Mouse (Mus musculus): Measurements from ENCODE around the gene Prr23a2. TPM values are rescaled to one million over a fixed set of nuclear protein-coding genes. Genes with fewer than 3 reads are reported as not detected.

The Prr23a2 gene
- polyA plus RNA-seq, 1 experiment from 2014 or later, result not detected

Other genes starting within 250 kb of the Prr23a2 start
- gene Prr23a1, start 14.0 kb upstream of the Prr23a2 start, polyA plus RNA-seq (2014; fragmentation: Nextera tagmentation; extraction: Ambion mirVana), result not detected in 2 replicates
- not detected in 2 replicates for gene Prr23a3, start 8.3 kb downstream of the Prr23a2 start, polyA plus RNA-seq (2014; fragmentation: Nextera tagmentation; extraction: Ambion mirVana)
- gene 7420426K07Rik, start 46.6 kb downstream of the Prr23a2 start, polyA plus RNA-seq (2014; fragmentation: Nextera tagmentation; extraction: Ambion mirVana), result not detected in 2 replicates
- 1.0 and 1.3 TPM in 2 replicates for gene Foxl2, start 98.8 kb downstream of the Prr23a2 start, polyA plus RNA-seq (2014; fragmentation: Nextera tagmentation; extraction: Ambion mirVana)
- 92.0 and 96.3 TPM in 2 replicates for gene Faim, start 129.9 kb downstream of the Prr23a2 start, polyA plus RNA-seq (2014; fragmentation: Nextera tagmentation; extraction: Ambion mirVana)
- not detected in 2 replicates for gene Gm1123, start 179.2 kb downstream of the Prr23a2 start, polyA plus RNA-seq (2014; fragmentation: Nextera tagmentation; extraction: Ambion mirVana)